Mouse (Mus musculus) lung, postnatal 25 days (tissue): Measurements from ENCODE around the gene Abhd16a.

Experiments used
- DNase-seq: peaks from one replicate; pipeline ENCODE4 v3.0.0; 2022; ENCODE audit warnings: low spot score

Gene Abhd16a

GRCm38 (mm10) chr17:35088825-35089644 lies at the start of gene Abhd16a:
Abhd16a (plus strand) TSS chr17:35089263.
- DNase-seq = peak; percentile 95

GRCm38 (mm10) chr17:35043794-35044193 lies 45.3 kb upstream of the Abhd16a start:
- DNase-seq = no peak

GRCm38 (mm10) chr17:35044904-35045806 lies 43.9 kb upstream of the Abhd16a start:
- no peak for DNase-seq

- no peak for DNase-seq
These were observed 43.0 kb upstream of the Abhd16a start for GRCm38 (mm10) chr17:35045807-35046680.

GRCm38 (mm10) chr17:35046681-35047455 lies 42.2 kb upstream of the Abhd16a start, which contains the start of gene Msh5:
Msh5 (minus strand) TSS chr17:35046745.
- DNase-seq = peak; percentile 98

- DNase-seq = peak; percentile 55
These were observed 41.4 kb upstream of the Abhd16a start for GRCm38 (mm10) chr17:35047688-35048087.

GRCm38 (mm10) chr17:35048149-35048931 lies 40.7 kb upstream of the Abhd16a start:
- DNase-seq = no peak

GRCm38 (mm10) chr17:35048932-35049440 lies 40.1 kb upstream of the Abhd16a start:
- DNase-seq = no peak

GRCm38 (mm10) chr17:35049561-35050016 lies 39.5 kb upstream of the Abhd16a start, which contains the start of gene Clic1:
Clic1 (plus strand) TSS chr17:35049966.
- DNase-seq = peak; percentile 70

- peak; percentile 87 for DNase-seq
These were observed 38.8 kb upstream of the Abhd16a start for GRCm38 (mm10) chr17:35050126-35050750.

GRCm38 (mm10) chr17:35051156-35052086 lies 37.6 kb upstream of the Abhd16a start:
- peak; percentile 90 for DNase-seq

- no peak for DNase-seq
These were observed 36.7 kb upstream of the Abhd16a start for GRCm38 (mm10) chr17:35052271-35052798.

GRCm38 (mm10) chr17:35055691-35056495 lies 33.2 kb upstream of the Abhd16a start:
- DNase-seq = no peak

- no peak for DNase-seq
These were observed 32.0 kb upstream of the Abhd16a start for GRCm38 (mm10) chr17:35057090-35057489.

GRCm38 (mm10) chr17:35058316-35058715 lies 30.7 kb upstream of the Abhd16a start:
- no peak for DNase-seq

- peak; percentile 92 for DNase-seq
These were observed 29.9 kb upstream of the Abhd16a start, which contains the start of gene Ddah2 for GRCm38 (mm10) chr17:35058911-35059892. Ddah2 (plus strand) TSS chr17:35059035.
